Mouse (Mus musculus): Measurements from ENCODE around the gene Pmepa1.

DNA sequence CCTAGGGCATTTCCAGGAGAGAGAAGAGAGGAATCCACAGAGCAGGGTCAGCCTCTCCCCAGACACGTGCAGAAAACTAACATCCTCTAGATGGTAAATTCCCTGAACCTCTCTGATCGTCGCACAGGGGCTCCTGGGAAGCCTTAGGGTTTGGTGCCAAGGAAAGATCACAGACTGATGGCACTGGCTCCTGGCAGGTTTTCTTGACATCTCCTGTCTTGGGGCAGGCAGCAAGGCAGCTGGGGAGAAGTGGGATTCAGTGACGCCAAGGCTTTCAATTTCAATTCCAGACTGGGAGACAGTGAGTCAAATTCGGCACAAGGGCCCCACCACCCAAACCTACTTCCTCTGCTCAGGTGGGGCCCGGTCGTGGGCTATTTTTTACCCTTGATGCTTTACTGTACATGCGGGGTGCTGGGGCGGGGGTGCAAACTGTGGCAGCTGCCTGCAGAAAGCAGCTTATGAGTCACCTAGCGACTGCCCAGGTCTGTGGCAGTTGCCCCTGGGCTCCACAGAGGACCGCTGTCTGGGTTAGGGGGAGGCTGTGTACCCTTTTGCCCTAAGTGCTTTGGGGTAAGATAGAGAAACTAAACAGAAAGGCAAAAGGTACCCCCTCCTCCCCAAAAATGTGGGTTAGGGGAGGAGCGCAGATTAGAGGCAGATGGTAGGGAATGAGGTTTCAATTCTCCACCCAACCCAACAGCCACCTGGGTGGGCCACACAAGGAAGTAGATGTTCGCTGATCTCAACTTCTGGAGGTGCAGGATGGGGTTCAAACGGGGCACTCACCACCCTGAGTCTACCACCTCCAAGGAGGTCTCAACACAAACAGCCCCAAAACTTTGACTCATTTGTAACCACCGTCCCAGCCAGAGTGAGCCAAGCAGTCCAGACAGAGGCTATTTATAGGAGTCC, 1.6 kb downstream of the Pmepa1 start:
- no peak for TF ChIP-seq CTCF (IDR thresholded peaks at IDR 0.05; ENCODE audit: low read depth, low read length)
- TF ChIP-seq GATA1 (IDR thresholded peaks at IDR 0.05; ENCODE audit: borderline replicate concordance, low read length): no peak
- TF ChIP-seq POLR2AphosphoS5 (IDR thresholded peaks at IDR 0.05; ENCODE audit: insufficient replicate concordance, low read depth, low read length): no peak
- no peak for TF ChIP-seq TAL1 (conservative IDR thresholded peaks at IDR 0.05; ENCODE audit: low read depth, low read length)
